Mouse (Mus musculus) kidney, embryonic 16.5 days (tissue): ENCODE measurements around the gene Zfp992. TPM values are rescaled to one million over a fixed set of nuclear protein-coding genes. Genes with fewer than 3 reads are reported as not detected.
"Not testable (repeated sequence)": the region's sequence is repeated elsewhere in the genome, so short reads cannot be mapped to it uniquely, and the experiment has no call there.

Experiments
- ATAC-seq: fragments of 200-750 bp; cut with Nextera tagmentation; 2 replicates; pipeline ENCODE4 v1.8.0; 2017; ENCODE audit warnings: moderate TSS enrichment; ENCODE audit not compliant: low FRiP score, low TSS enrichment
- H3K27ac ChIP-seq: fragments of 300-500 bp; sonication (generic); 2 replicates; pipeline ENCODE4 v1.5.1; 2014; ENCODE audit warnings: low read length
- H3K27me3 ChIP-seq: fragments of 300-500 bp; sonication (generic); 2 replicates; pipeline ENCODE4 v1.6.1; 2014; ENCODE audit warnings: low read length, control low read depth, mixed read lengths; ENCODE audit not compliant: insufficient read depth
- H3K36me3 ChIP-seq: fragments of 300-500 bp; sonication (generic); 2 replicates; pipeline ENCODE4 v1.6.1; 2014; ENCODE audit warnings: low read length, control low read depth, mixed read lengths; ENCODE audit not compliant: insufficient read depth
- H3K4me1 ChIP-seq: fragments of 300-500 bp; sonication (generic); 2 replicates; pipeline ENCODE4 v1.6.1; 2014; ENCODE audit warnings: low read length, control low read depth, mixed read lengths; ENCODE audit not compliant: insufficient read depth
- H3K4me2 ChIP-seq: fragments of 300-500 bp; sonication (generic); replicated peaks from 2 replicates; pipeline ENCODE4 v1.6.1; 2014; ENCODE audit warnings: low read depth, low read length
- H3K4me3 ChIP-seq: fragments of 300-500 bp; sonication (generic); 2 replicates; pipeline ENCODE4 v1.5.1; 2014; ENCODE audit warnings: mild to moderate bottlenecking, low read length
- H3K9ac ChIP-seq: fragments of 300-500 bp; sonication (generic); replicated peaks from 2 replicates; pipeline ENCODE4 v1.6.1; 2014; ENCODE audit warnings: low read length
- H3K9me3 ChIP-seq: fragments of 300-500 bp; sonication (generic); 2 replicates; pipeline ENCODE4 v1.6.1; 2016; ENCODE audit warnings: low read length, control low read depth
- WGBS: fragments of 180-500 bp; shearing (Covaris S2); extraction: QIAGEN DNeasy Blood & Tissue Kit; methylation state at CpG from one replicate; pipeline ENCODE4 v1.1.7; 2014; 5-methylcytosine and 5-hydroxymethylcytosine counted together
- polyA plus RNA-seq: library from polyadenylated mRNA; unstranded; fragments of >200 nt; fragmentation: Nextera tagmentation; extraction: Ambion mirVana; gene quantifications from 2 replicates; pipeline ENCODE4 v1.2.1, GENCODE M21; 2015

Zfp992 gene
- polyA plus RNA-seq = 3.2 and 3.4 TPM in 2 replicates

DNA sequence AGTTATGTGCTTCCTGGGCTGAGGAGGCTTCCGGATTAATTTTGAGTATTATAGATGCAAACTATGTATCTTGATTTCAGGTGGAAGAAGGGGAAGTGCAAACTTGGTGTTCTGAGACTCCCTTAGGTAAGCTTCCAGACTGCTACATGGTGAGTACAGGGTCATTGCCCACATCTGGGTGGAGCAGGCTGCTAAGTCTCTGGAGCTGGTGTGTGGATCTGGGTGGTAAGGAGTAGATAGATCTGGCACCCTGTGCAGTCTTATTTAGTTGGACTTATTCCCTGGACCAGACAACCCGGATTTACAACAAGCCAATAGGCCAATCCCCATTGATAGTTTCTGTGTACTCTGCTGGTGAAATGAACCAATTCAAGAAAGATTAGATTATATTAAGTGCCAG is at the start of gene Zfp992:
Gene Zfp992 (plus strand): TSS at position 74 of the 400 bp plus-strand sequence.
- ATAC-seq = peak; percentile 76; the same call in 1 of the 2 replicates
- H3K27me3 ChIP-seq = not testable (repeated sequence)
- WGBS = 90% methylated on average over 2 of the region's 2 CpGs

DNA sequence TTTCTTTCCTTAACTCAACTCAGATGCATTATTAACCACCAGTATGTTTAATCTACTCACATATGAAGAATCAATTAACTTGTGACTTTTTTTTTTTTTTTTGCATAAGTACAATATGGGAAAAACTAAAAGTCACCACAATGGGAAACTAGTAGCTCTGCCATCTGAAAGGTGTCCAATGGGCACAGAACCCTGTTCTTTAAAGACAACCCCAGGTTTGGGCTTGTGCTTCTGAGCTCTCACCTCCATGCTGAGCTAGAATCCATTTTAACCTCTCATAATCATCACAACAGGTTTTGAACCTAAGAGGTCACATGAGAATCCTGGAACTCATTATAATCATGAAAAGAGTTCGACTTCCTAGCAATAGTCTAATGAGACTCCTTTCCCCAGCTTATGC is 19.4 kb upstream of the Zfp992 start:
- H3K4me2 ChIP-seq, H3K4me3 ChIP-seq, H3K27ac ChIP-seq, H3K27me3 ChIP-seq, ATAC-seq, H3K9ac ChIP-seq, H3K36me3 ChIP-seq, H3K4me1 ChIP-seq: not testable (repeated sequence)
- peaks cover 13% of the 10 kb centered on the region for H3K9me3 ChIP-seq
- 0% methylated on average over 1 of the region's 1 CpGs for WGBS

More for the DNA sequence above, at the start of gene Zfp992:
- H3K9me3 ChIP-seq = peaks cover 33% of the 10 kb centered on the region
- H3K9ac ChIP-seq, H3K36me3 ChIP-seq, H3K4me2 ChIP-seq, H3K27ac ChIP-seq, H3K4me3 ChIP-seq, H3K4me1 ChIP-seq: not testable (repeated sequence)

DNA sequence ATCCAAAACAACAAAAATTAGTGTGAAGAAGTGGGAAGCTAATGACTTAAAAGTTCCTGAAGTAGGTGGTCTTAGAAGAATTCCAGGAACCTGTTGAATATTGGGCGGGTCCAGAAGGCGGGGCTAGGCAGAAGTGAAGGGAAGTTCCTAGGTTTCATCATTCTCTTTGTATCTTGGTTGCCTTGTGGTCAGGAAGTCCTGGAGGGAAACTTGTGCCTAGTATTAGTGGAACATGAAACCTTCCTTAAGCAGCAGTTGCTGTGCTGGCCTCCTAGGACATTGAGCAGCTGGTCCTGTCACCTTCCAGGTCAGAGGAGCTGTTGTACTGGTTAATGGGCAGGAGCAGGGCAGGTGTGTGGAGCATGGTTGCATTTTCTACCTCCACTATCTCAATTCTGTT is 17.9 kb upstream of the Zfp992 start:
- whole genome bisulfite sequencing = 66% methylated on average over 2 of the region's 2 CpGs
- not testable (repeated sequence) for H3K9ac ChIP-seq, H3K4me3 ChIP-seq, H3K36me3 ChIP-seq, H3K4me2 ChIP-seq, H3K27ac ChIP-seq, ATAC-seq, H3K27me3 ChIP-seq, H3K4me1 ChIP-seq
- H3K9me3 ChIP-seq = peaks cover 22% of the 10 kb centered on the region

DNA sequence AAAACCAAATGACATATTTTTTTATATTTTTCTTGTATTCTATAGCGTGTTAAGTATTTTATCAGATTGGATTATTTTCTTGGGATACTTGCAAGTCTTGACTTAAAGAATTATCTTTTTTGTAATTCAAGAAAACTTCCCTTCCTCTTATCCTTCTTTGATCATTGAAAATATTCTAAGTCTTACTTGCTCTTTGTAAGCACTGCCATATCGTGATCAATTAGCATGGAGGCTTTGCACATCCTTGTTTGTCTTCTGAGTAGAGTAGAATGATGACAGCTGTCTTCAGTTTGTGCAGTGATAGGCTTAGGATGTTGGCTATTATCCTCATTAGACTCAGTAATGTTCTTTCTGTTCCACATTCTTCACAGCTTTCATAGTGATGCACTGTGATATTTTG is 13.3 kb upstream of the Zfp992 start:
- not testable (repeated sequence) for H3K9ac ChIP-seq, H3K36me3 ChIP-seq, H3K27me3 ChIP-seq, H3K4me2 ChIP-seq, ATAC-seq, H3K4me3 ChIP-seq, H3K4me1 ChIP-seq, H3K27ac ChIP-seq
- peaks cover 17% of the 10 kb centered on the region for H3K9me3 ChIP-seq
- 81% methylated on average over 2 of the region's 2 CpGs for WGBS

DNA sequence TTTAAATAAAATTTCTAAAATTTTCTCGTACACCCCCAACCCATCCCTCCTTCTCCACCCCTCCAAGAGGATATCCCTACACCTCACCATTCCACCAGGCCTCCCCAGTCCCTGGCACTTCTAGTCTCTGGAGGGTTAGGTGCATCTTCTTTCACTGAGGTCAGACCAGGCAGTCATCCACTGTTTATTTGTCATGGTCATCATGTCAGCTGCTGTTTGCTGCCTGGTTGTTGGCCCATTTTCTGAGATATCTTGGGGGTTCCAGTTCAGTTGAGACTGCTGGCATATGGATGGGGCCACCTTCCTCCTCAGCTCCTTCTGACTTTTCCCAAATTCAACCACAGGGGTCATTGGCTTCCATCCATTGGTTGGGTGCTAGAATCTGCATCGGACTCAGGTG is 11.6 kb upstream of the Zfp992 start:
- not testable (repeated sequence) for H3K27ac ChIP-seq, H3K36me3 ChIP-seq, H3K4me1 ChIP-seq, H3K27me3 ChIP-seq, H3K4me2 ChIP-seq, H3K9ac ChIP-seq, H3K4me3 ChIP-seq, ATAC-seq
- WGBS = 95% methylated on average over 1 of the region's 2 CpGs
- H3K9me3 ChIP-seq = peaks cover 13% of the 10 kb centered on the region

DNA sequence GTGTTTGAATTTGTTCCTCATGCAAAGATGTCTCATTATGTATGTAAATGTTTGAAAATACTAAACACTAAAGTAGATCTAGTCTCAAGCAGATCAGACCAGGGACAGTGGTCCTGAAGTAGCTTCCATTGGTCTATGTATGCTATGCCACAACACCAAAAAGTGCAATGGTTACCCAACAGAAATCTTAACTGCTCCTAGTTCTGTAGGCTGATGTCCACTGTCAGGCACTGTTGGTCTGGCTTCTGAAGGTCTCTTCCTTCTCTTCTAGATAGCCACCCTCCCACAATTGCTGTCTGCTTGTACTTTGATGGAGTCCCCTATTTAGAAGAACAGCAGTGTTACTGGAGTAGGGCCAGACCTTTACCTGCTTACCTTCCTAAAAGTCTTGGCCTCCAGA is 4.5 kb upstream of the Zfp992 start:
- not testable (repeated sequence) for H3K9ac ChIP-seq, H3K4me3 ChIP-seq, H3K4me1 ChIP-seq, H3K27ac ChIP-seq, H3K4me2 ChIP-seq, ATAC-seq, H3K36me3 ChIP-seq, H3K27me3 ChIP-seq
- H3K9me3 ChIP-seq = peaks cover 24% of the 10 kb centered on the region

DNA sequence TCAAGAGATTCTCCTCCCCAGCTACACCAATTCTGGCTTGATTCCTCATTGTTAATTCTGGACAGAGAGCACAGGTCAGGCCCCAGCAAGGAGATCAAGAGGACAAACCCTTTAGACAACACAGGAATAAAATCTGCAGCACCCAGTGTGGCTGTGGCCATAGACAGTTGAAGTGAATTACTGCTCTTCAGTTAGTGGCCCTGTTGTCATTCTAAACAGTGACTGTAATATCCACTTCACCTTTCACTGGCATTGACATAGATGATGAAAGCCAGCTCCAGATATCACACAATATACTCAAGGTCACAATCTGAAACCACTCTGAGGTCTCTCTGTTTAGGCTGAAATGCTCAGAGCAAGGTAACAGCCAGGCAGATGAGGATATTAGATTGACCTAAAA is 3.7 kb upstream of the Zfp992 start:
- not testable (repeated sequence) for H3K9ac ChIP-seq, ATAC-seq, H3K36me3 ChIP-seq

DNA sequence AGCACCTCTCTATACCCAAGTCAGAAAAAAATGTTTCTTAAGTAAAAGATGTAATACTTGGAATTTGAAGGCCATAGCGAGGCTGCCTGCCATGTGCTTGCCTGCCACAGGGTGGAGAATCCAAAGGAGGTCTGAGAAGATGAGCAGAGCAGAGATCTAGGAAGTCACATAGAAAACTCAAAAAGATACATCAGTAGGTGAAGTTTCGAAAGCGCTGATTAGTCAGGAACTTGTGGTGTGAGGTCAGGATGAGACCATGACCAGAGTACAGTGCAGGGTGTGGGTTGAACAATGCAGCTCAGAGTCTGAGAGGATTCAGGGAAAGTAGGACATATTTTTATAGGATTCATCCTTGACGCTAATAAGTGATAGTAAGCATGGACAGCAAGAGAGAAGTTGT is 2.7 kb upstream of the Zfp992 start:
- not testable (repeated sequence) for H3K27me3 ChIP-seq, H3K27ac ChIP-seq, H3K4me3 ChIP-seq, H3K36me3 ChIP-seq, H3K4me1 ChIP-seq, H3K4me2 ChIP-seq, H3K9ac ChIP-seq, ATAC-seq
- peaks cover 28% of the 10 kb centered on the region for H3K9me3 ChIP-seq
- 80% methylated on average over 4 of the region's 4 CpGs for WGBS

More for the DNA sequence above, 3.7 kb upstream of the Zfp992 start:
- H3K4me3 ChIP-seq, H3K4me2 ChIP-seq, H3K27ac ChIP-seq, H3K27me3 ChIP-seq, H3K4me1 ChIP-seq: not testable (repeated sequence)
- peaks cover 26% of the 10 kb centered on the region for H3K9me3 ChIP-seq

DNA sequence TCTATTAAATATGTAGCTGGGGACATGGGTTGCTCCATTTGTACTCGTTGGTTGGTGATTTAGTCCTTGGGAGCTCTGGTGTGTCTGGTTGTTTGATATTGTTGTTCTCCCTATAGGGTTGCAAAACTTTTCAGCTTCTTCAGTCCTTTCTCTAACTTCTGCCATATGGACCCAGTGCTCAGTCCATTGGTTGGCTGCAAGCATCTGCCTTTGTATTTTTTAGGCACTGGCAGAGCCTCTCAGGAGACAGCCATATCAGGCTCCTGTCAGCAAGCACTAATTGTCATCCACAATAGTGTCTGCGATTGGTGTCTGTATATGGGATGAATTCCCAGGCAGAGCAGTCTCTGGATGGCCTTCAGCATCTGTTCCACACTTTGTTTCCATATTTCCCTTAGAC is 1.8 kb upstream of the Zfp992 start:
- not testable (repeated sequence) for H3K4me3 ChIP-seq, H3K27me3 ChIP-seq, H3K9ac ChIP-seq, ATAC-seq, H3K4me2 ChIP-seq, H3K36me3 ChIP-seq, H3K4me1 ChIP-seq, H3K27ac ChIP-seq
- WGBS = 90% methylated on average over 2 of the region's 2 CpGs
- H3K9me3 ChIP-seq = peaks cover 28% of the 10 kb centered on the region

DNA sequence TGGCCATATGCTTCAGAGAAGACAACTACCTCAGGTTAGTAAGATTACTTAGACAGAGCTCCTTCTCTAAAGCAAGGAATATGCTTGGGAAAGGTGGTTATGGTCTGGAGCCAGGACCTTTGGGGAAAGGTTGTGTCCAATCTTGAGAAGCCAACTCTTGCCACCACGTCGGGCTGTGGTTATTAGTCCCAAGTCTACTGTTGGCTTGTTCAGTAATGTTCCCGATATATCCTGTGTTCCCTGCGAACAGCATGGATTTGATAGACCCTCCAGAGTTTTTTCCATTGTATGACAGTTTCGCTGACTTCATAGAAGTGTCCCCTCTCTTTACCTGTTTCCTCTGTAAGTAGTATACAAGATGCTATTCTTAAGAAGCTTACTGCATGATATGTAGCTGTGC is 888 bp downstream of the Zfp992 start:
- not testable (repeated sequence) for H3K27me3 ChIP-seq, ATAC-seq, H3K27ac ChIP-seq, H3K4me3 ChIP-seq, H3K4me2 ChIP-seq, H3K9ac ChIP-seq, H3K4me1 ChIP-seq, H3K36me3 ChIP-seq
- peaks cover 41% of the 10 kb centered on the region for H3K9me3 ChIP-seq
- WGBS = 88% methylated on average over 5 of the region's 5 CpGs

DNA sequence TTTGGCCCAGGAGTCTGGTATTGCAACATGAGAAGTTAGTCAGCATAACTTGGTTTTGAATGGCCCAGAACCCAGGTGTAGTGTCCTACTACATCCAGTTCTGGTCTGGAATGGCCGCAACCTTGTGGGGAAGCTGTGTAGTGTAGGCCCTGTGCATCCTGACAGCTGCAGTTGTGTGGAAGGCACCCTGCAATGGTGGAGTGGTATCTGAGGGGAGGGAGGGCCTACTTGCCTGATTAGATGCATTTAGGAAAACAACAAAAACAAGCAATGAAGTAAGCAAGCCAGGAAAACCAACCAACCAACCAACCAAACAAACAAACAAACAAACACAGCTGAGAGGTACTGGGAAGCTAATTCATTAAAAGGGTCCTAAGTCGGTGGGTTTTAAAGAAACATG is 3.8 kb downstream of the Zfp992 start:
- not testable (repeated sequence) for H3K27ac ChIP-seq, H3K27me3 ChIP-seq, H3K4me3 ChIP-seq, H3K4me2 ChIP-seq, H3K9ac ChIP-seq, ATAC-seq, H3K4me1 ChIP-seq, H3K36me3 ChIP-seq
- peaks cover 57% of the 10 kb centered on the region for H3K9me3 ChIP-seq
- 88% methylated on average over 2 of the region's 2 CpGs for WGBS
